Mouse (Mus musculus): Measurements from ENCODE around the gene Zfp536.

Zfp536 gene

DNA sequence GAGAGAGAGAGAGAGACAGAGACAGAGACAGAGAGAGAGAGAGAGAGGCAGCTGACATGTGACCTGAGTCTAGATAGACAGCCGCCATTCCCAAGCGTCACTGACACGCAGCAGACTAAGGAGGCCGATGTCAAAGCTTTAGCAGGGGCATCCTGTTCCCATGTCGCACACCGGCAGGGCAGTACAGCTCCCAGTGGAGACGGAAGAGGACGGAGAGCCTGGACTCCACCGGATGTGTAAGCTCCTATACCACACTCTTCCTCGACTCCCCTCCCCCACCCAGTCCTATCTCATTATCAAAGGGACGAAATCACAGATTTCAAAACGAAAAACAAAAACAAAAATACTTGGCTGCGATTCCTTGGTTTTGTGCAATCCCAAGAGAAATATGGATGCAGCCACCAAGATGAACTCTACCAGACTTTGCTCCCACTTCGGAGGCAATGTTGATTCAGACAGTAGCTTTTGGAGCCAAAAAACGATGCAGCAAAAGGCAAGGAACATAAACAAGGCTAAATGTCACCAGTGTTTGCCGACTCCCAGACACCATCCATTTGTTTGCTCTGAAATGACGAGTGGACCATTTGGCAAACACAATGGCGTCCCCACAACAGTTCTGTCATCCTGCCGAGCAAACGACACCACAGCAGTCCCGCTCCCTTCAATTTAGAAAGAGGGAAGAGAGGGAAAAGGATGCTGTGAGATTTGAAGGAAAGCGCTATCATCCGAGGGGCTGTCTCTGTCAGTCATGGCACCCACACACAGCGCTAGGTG lies 299.9 kb downstream of the Zfp536 start:
- no peak for DNase-seq (ENCODE audit: low spot score in 2 of 2)

DNA sequence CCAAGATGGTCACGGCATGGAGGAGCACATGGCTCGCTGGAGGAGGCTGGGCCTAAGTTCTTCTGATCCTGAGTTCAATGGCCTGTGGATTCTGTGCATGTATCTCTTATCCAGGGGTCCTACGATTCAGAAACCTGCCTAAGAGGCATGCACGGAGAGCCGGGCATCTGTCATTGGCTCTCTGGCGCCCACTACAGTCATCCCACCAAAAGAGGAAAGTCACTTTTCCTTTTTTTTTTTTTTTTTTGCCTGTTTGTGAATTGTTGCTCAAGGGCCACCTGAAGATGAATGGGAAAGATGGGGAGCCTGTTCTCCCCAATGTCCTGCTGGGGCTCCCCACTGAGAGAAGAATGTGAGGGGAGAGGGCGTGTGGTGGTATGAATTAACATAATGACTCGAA lies 301.7 kb downstream of the Zfp536 start:
- no peak for DNase-seq (ENCODE audit: low spot score in 2 of 2)

DNA sequence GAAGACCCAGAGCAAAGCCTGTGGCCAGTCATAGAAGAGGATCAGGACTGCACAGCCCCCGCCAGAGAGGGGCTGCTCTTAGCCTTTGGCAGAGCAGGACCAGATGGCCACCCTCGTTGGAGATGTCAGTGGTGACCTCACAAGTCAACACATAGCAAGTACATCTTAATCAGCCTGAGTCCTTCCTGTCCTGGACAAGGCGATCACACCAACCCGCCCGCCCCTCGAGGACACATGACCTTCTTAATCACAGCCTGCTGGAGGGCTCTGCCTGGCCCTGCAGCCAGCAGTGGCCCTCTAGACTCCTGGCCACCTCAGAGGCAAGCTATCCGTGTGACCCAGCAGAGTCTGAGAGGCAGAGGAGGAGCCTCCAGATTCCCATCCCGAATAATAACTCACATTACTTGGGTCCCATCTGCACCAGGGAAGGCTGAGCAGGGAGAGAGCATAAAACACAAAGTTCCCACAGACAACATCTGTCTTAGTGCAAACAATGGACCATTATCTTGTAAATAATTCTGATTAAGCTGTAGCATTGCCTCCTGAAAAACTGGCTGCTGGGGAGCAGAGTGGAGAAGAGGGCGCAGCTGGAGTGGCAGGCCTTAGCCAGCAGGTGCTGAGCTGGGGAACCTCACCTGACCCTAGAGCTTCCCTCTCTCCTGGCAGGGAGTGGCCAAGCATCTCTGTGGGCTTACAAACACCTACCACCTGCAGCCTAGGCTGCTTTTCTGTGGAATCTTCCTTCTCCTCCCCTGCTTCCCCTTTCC lies 306.8 kb downstream of the Zfp536 start:
- DNase-seq (ENCODE audit: low spot score in 2 of 2): no peak

DNA sequence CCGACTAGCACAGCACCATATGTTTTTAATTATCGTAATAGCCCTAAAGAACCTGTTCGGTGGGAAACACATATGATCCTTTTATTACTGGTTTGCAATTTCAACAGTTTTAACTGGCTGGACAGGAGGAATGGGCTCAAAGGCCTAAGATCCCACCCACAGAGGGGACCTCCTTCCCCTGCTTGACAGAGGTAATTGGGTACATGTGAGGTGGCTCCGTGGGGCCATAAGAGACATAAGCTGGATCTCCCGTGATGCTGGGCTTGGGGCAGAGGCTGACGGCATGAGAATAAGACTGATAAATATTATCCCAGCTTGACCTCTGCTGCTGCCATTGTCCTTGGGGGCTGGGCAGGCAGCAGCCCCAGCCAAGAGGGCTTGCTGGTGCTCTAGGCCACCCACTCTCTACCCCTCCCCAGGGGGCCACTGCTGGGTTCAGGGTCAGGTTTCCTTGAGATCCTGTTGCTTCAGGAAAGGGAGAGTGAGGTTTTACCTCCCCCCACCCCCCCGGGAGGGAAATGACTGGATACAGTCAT lies 309.2 kb downstream of the Zfp536 start:
- DNase-seq (ENCODE audit: low spot score in 2 of 2): no peak

DNA sequence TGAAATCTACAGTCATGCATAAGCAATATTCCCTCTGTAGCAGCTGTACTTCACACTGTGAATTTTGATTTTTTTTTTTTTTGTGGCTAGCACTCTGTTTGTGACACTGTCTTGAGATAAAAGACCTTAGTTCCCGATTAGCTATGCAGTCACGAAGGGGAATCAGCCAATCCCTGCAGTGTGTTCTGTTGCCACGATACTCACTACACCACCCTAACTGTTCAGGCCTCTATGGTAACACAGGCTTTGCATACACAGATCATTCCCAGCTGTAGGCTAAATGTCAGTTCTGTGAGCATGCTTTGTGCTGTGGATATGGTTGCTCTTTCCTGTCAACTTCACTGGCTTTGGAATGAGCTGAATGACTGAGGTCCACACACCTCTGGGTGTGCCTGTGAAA lies 325.9 kb downstream of the Zfp536 start:
- no peak for DNase-seq (ENCODE audit: low spot score in 2 of 2)

DNA sequence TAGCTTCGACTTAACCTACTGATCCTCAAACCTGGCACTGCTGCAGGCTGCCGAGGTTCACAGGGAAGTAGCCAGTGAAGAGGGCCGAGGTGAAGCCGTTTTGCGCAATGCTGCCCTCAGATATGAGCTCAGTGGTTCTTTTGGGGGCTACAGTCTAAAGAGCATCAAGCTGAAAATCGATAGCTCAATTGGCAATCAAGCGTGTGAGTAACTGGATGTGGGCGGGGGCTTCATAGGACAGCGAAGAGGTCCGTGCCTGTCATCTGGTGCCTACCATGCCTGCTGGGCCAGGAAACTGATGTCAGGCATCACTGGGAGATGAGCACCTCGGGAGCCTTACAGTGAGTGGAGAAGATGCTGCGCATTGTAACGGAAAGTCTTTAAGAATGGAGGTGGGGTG lies 333.5 kb downstream of the Zfp536 start:
- no peak for DNase-seq (ENCODE audit: low spot score in 2 of 2)

DNA sequence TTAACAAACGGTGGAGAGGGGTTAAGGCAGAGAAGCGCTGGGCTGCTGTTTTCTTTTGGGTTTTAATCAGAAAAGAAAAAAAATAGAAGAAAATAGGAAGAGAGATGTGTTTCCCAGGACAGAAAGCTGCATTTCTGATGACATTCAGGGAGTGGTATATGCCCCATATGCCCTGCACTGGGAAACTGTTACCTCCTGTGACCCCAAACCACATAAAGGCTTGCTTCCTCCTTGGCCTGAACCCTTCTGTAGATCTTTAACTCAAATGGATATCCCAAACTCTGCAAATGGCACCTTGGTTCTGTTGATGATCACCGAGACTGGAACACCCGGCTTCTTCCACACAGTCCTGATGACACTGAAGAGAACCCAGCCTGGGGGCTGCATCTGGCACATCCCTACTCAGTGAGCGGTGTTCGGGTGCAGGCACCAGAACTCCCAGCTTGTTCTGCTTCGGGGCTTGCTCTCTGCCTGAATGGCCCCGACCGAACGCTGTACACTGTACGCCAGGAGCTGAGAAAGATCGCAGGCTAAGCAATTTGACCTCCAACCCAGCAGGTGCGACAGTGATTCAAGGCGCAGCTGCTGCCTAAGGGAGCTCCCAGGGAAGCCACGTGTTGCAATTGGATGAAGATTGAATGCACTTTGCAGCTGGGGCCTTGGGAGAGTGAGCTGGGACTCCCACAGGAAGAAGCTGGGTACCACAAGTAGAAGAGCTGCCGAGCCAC lies 334.2 kb downstream of the Zfp536 start:
- no peak for DNase-seq (ENCODE audit: low spot score in 2 of 2)

DNA sequence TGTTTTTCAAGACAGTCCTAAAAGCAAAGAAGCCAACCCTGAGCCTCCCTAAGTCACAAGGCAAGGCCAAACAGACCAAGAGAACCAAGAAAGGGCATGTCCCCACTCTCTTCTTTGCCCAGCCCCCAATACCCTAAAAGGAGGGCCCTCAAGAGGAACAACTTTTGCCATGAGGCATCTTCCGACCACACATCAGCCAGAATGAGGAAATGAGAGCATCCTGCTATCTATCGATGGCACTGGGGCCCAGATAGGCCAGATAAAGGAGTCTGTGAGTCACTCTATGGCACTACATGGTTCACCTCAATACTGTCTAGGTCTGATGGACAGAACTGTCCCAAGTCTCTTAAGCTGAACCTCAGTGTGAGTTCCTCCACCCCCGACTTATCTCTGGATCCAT lies 335.6 kb downstream of the Zfp536 start:
- peak; percentile 1 to 21 for DNase-seq (ENCODE audit: low spot score in 2 of 2)

DNA sequence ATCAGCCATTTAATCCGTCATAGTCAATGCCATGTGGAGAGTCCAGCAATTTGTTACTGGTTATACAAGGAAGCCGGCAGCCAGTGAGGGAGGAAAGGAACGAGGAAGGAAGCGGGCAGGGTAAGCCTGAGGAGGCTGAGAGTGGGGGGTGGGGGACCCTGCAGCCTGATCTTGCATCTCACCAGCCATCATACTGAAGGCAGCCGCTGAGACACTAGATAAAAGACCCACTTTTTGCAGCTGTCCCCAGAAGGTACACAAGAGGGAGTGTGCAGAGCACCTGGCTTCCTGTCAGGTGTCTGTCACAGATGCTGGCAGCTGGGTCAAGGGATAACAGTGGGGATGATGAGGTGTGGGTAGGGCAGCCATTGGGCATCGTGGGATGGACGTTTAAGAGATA lies 340.3 kb downstream of the Zfp536 start:
- no peak for DNase-seq (ENCODE audit: low spot score in 2 of 2)

DNA sequence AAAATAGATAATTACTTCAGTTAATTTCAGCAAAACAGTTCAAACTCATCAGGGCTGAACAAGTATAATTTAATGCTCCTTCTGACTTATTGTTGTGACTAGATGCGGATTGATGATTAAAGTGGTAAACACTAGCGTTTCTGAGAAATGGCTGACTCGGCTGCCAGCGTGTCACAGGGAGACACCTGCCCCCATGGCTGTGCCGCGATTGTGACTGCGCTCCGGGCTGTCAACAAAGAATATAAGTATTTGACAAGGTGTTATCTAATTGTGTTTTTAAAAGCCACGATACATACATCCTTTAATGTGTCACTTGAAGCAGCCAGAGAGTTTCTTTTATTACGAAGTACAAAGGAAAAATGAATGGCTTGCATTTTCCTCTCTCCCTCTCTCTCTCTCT lies 342.0 kb downstream of the Zfp536 start:
- no peak for DNase-seq (ENCODE audit: low spot score in 2 of 2)

DNA sequence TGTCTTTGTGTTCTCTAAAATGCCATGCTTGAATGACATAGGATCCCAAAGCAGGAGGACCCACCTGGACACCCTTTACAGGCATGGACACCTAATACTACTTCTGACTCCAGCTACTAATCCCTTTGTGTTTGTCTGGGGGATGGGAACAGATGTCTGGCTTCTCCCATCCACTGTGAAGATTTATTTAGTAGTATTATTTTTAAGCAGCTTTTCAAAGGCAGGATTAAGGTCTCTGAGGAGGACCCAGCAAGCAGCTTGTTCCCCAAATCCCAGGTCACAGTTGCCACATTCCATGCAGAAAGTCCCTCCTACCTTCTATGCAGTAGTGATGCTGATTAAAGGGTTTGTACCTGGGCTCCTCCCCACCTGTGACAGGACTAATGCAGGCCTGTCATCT lies 347.4 kb downstream of the Zfp536 start:
- no peak for DNase-seq (ENCODE audit: low spot score in 2 of 2)

DNA sequence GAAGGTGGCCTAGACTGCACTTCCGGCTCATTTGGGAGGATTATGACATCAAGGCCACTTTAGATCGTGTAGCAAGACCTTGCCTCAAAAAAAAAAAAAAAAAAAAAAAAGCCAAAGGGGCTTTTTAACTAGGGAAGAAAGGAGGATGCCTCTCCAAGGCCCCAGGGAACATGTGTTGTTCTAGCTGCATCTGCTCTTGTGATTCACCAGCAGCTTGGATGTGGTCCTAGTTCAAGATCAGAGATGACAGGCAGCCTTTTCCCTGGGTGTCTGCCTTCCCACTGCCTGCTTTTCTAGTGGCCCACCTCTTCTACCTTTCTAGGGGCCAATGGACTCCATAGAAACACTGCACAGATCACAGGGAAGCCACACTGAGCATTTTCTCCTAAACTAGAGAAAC lies 350.5 kb downstream of the Zfp536 start:
- no peak for DNase-seq (ENCODE audit: low spot score in 2 of 2)
